In the genomic region with DNA sequence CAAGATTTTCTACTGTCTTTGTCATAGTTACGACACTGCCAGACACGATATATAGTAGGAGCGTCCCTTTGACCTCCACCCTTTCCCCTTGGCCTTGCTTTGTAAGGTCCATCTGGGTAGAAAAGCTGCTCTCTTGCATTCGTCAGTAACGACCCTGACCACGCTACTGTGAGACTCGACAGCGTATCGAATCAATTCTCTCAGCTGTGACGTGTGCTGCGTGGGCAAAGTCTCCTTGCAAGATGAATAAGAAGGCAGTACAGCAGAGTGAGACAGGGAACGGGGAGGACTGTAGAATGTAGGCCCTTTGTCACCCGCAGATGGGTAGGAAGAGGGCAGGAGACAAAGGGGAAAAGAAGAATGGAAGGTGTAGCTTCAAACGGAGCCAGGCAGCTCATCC, we compare ENCODE assay signal across 21 mouse cellular contexts.
A peak's percentile ranks its signal among the peaks of the same experiment; 100 is the strongest.
DNase-seq lines count a peak whose midpoint lies in the region; ATAC-seq lines count a peak whose summit lies in the region.
"Had no signal": no experiment of that assay in that cellular context is flagged by ENCODE, and none has a peak within 500 bp of the region (broad histone marks: within the 10 kb centered on the region; RNA-seq: fewer than 3 reads in every experiment).

No protein-coding gene starts in this region.

- peak; percentile 34 for DNase-seq in heart, adult 11 months
- DNase-seq in heart, postnatal 25 days (ENCODE audit: low spot score), result no peak
- no peak for DNase-seq in urinary bladder, postnatal 36 days (ENCODE audit: low spot score in 2 of 2)
- DNase-seq in limb, embryonic 10.5 days (ENCODE audit: low spot score), result no peak
- DNase-seq: adrenal gland, postnatal 10 days; cerebellum, adult 18-20 months; gastrocnemius, postnatal 36 days; heart, postnatal 14 days; left cerebral cortex, postnatal 4 days; lung, adult 2 months; spleen, adult 18-20 months; thymus, adult 18-20 months had no signal

- H3K9ac ChIP-seq in hindbrain, embryonic 15.5 days, result no peak overlapping the region
- H3K9ac ChIP-seq in midbrain, embryonic 15.5 days, result no peak overlapping the region
- H3K9ac ChIP-seq: forebrain, embryonic 13.5 days; intestine, embryonic 15.5 days had no signal

- peak overlapping the region; percentile 33 for H3K4me2 ChIP-seq in hindbrain, embryonic 15.5 days
- H3K4me2 ChIP-seq in midbrain, embryonic 15.5 days, result peak overlapping the region; percentile 2; the same call in 1 of the 2 replicates
- H3K4me2 ChIP-seq: forebrain, embryonic 13.5 days; heart, embryonic 11.5 days; intestine, embryonic 15.5 days; liver, embryonic 11.5 days had no signal

- peaks cover 5% of the 10 kb centered on the region; the same call in 1 of the 2 replicates for H3K4me1 ChIP-seq in hindbrain, embryonic 15.5 days (replicated peaks)
- no peaks in the 10 kb centered on the region for H3K4me1 ChIP-seq in midbrain, embryonic 15.5 days
- peaks cover 10% of the 10 kb centered on the region; the same call in 1 of the 2 replicates for H3K4me1 ChIP-seq in limb, embryonic 10.5 days
- H3K4me1 ChIP-seq: intestine, embryonic 15.5 days had no signal

- intact Hi-C loops in heart, postnatal 25 days (cut with DNase I), result no loop called here

- WGBS in hindbrain, embryonic 15.5 days, result 27% methylated on average over 14 of the region's 14 CpGs
- 37% methylated on average over 14 of the region's 14 CpGs for WGBS in midbrain, embryonic 15.5 days
- 82% methylated on average over 14 of the region's 14 CpGs for WGBS in limb, embryonic 10.5 days

- no peak overlapping the region for H3K27ac ChIP-seq in hindbrain, embryonic 15.5 days (replicated peaks)
- 0 out of 2 replicates have a peak overlapping the region, but pooled peaks have one; percentile 27 for H3K27ac ChIP-seq in midbrain, embryonic 15.5 days
- no peak overlapping the region for H3K27ac ChIP-seq in limb, embryonic 10.5 days
- H3K27ac ChIP-seq: forebrain, embryonic 13.5 days; intestine, embryonic 15.5 days; kidney, postnatal 0 days; macrophage had no signal

- no peaks in the 10 kb centered on the region for H3K27me3 ChIP-seq in hindbrain, embryonic 15.5 days
- H3K27me3 ChIP-seq in midbrain, embryonic 15.5 days (replicated peaks), result no peaks in the 10 kb centered on the region
- H3K27me3 ChIP-seq in limb, embryonic 10.5 days (ENCODE audit: low read depth, poor library complexity, severe bottlenecking), result no peaks in the 10 kb centered on the region
- H3K27me3 ChIP-seq: forebrain, embryonic 13.5 days; intestine, embryonic 15.5 days had no signal

- 0 out of 2 replicates have a peak, but pooled peaks have one; percentile 38 for ATAC-seq in hindbrain, embryonic 15.5 days (ENCODE audit: low FRiP score, low read depth)
- 0 out of 2 replicates have a peak, but pooled peaks have one; percentile 42 for ATAC-seq in midbrain, embryonic 15.5 days (replicated peaks)
- no peak for ATAC-seq in CD4-positive, CD25-positive, alpha-beta regulatory T cell, adult 4 months
- ATAC-seq: forebrain, embryonic 13.5 days; intestine, embryonic 15.5 days had no signal

- H3K4me3 ChIP-seq in hindbrain, embryonic 15.5 days, result no peak overlapping the region
- no peak overlapping the region for H3K4me3 ChIP-seq in midbrain, embryonic 15.5 days
- no peak overlapping the region for H3K4me3 ChIP-seq in limb, embryonic 10.5 days
- H3K4me3 ChIP-seq: forebrain, embryonic 13.5 days; intestine, embryonic 15.5 days had no signal

- no peaks in the 10 kb centered on the region for H3K36me3 ChIP-seq in hindbrain, embryonic 15.5 days
- no peaks in the 10 kb centered on the region for H3K36me3 ChIP-seq in midbrain, embryonic 15.5 days (replicated peaks)
- H3K36me3 ChIP-seq in limb, embryonic 10.5 days, result no peaks in the 10 kb centered on the region
- H3K36me3 ChIP-seq: intestine, embryonic 15.5 days had no signal

- H3K9me3 ChIP-seq in hindbrain, embryonic 15.5 days, result no peaks in the 10 kb centered on the region
- no peaks in the 10 kb centered on the region for H3K9me3 ChIP-seq in midbrain, embryonic 15.5 days
- no peaks in the 10 kb centered on the region for H3K9me3 ChIP-seq in limb, embryonic 10.5 days (replicated peaks)
- H3K9me3 ChIP-seq: forebrain, embryonic 13.5 days; intestine, embryonic 15.5 days had no signal
